Mouse (Mus musculus) bone marrow macrophage, adult 2 months (primary cell): Measurements from ENCODE around the gene Adra2b.

ENCODE experiments used
- CTCF ChIP-seq: IDR thresholded peaks from 2 replicates; pipeline ENCODE4 v1.5.1; 2012; ENCODE audit warnings: low read depth, mild to moderate bottlenecking, low read length, moderate library complexity
- POLR2A ChIP-seq: IDR thresholded peaks from 2 replicates; pipeline ENCODE4 v1.6.1; 2012; ENCODE audit warnings: mild to moderate bottlenecking, low read depth, low read length, borderline replicate concordance

GRCm38 (mm10) chr2:127336885-127337284 lies 26.1 kb upstream of the Adra2b start:
- TF ChIP-seq CTCF (no peak), POLR2A (no peak)
